Mouse (Mus musculus) ES-E14 (cell line): ENCODE results near the gene Reps1. TPM values are rescaled to one million over a fixed set of nuclear protein-coding genes. Genes with fewer than 3 reads are reported as not detected.
A peak's percentile ranks its signal among the peaks of the same experiment; 100 is the strongest.

Experiments
- DNase-seq: peaks from one replicate; pipeline ENCODE4 v3.0.0-alpha.2; 2013; ENCODE audit warnings: low read depth, low spot score
- H3K27ac ChIP-seq: 2 replicates; pipeline ENCODE4 v1.5.1; 2012; ENCODE audit warnings: low read depth, mild to moderate bottlenecking, low read length, moderate library complexity, mixed read lengths; ENCODE audit not compliant: poor library complexity, insufficient read depth, severe bottlenecking
- H3K36me3 ChIP-seq: 2 replicates; pipeline ENCODE4 v1.6.1; 2012; ENCODE audit warnings: mild to moderate bottlenecking, low read length, moderate library complexity, mixed read lengths; ENCODE audit not compliant: control insufficient read depth, poor library complexity, insufficient read depth, severe bottlenecking
- H3K4me1 ChIP-seq, 2 experiments: fragments of 150-350 bp in 1 of 2; sonication (generic) in 1 of 2; 2 replicates each; pipeline ENCODE4 v1.6.1; 2012; ENCODE audit warnings: low read length in 2 of 2, mild to moderate bottlenecking in 1 of 2, mixed read lengths in 1 of 2; ENCODE audit not compliant: control insufficient read depth in 2 of 2, insufficient read depth in 2 of 2, poor library complexity in 1 of 2
- H3K4me3 ChIP-seq, 2 experiments: fragments of 150-350 bp in 1 of 2; sonication (generic) in 1 of 2; 2 replicates each; pipeline ENCODE4 v1.5.1; 2012; ENCODE audit warnings: low read length in 2 of 2, low read depth in 1 of 2, mild to moderate bottlenecking in 1 of 2, mixed read lengths in 1 of 2; ENCODE audit not compliant: insufficient read depth in 1 of 2, poor library complexity in 1 of 2, severe bottlenecking in 1 of 2
- H3K9ac ChIP-seq: 2 replicates; pipeline ENCODE4 v1.6.1; 2012; ENCODE audit warnings: low read depth, mild to moderate bottlenecking, low read length, mixed read lengths; ENCODE audit not compliant: poor library complexity, insufficient read depth, severe bottlenecking
- H3K9me3 ChIP-seq: fragments of 150-350 bp; sonication (generic); 2 replicates; pipeline ENCODE4 v1.6.1; 2012; ENCODE audit warnings: low read depth, mild to moderate bottlenecking, low read length; ENCODE audit not compliant: control insufficient read depth, insufficient read depth
- CHD2 ChIP-seq: IDR thresholded peaks from 2 replicates; pipeline ENCODE4 v1.6.1; 2014; ENCODE audit warnings: mild to moderate bottlenecking, low read depth, low read length, inconsistent platforms
- HCFC1 ChIP-seq: IDR thresholded peaks from 2 replicates; pipeline ENCODE4 v1.6.1; 2012; ENCODE audit warnings: low read length, inconsistent platforms, borderline replicate concordance; ENCODE audit not compliant: insufficient read depth
- MAFK ChIP-seq: IDR thresholded peaks from 2 replicates; pipeline ENCODE4 v1.6.1; 2014; ENCODE audit warnings: mild to moderate bottlenecking, low read depth, low read length, inconsistent platforms; ENCODE audit not compliant: insufficient read depth
- ZC3H11A ChIP-seq: IDR thresholded peaks from 2 replicates; pipeline ENCODE4 v1.6.1; 2012; ENCODE audit warnings: low read depth, mild to moderate bottlenecking, inconsistent platforms, low read length, borderline replicate concordance
- ZNF384 ChIP-seq: IDR thresholded peaks from 2 replicates; pipeline ENCODE4 v1.6.1; 2012; ENCODE audit warnings: low read depth, low read length, inconsistent platforms
- in situ Hi-C, 2 experiments: fragments of 600-800 bp; cut with MboI; formaldehyde crosslinking; loops; one replicate each; pipeline ENCODE4 v1.15.1; 2025; ENCODE audit warnings: low sequenced_read_pairs in 2 of 2, inconsistent platforms in 1 of 2; ENCODE audit not compliant: unreplicated experiment in 2 of 2
- total RNA-seq: library from RNA; depleted of rRNA; stranded (reverse); fragments of 300-350 nt; gene quantifications from 2 replicates; pipeline ENCODE4 v1.2.3, GENCODE M21; 2012; rRNA removed

Reps1 gene
- total RNA-seq, result 29.6 and 39.5 TPM in 2 replicates

DNA sequence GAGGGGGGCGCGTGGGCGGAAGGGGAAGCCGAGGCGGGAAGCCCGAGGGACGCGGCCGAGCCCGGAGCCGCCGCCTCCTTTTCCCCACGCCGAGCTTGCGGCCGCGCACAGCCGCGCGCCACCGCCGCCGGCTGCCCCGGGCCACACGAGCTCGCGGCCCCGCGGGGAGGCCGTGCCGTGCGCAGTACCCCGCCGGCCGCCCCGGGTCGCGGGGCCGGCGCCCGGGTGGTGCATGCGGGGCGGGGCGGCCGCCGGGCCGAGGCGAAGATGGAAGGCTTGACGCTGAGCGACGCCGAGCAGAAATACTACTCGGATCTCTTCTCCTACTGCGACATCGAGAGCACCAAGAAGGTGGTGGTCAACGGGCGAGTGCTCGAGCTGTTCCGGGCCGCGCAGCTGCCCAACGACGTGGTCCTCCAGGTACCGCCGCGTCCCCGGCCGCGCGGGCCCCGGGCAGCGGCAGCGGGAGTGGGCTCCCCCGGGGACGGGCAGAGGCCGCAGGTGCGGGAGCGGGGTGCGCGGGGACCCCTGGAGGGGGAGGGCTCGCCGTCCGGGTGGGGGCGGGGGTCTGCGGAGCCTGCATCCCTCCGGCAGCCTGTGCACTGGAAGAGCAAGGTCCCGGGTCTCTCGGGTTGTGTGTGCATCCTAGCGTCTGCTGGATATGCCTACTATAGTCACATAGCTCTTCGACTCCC, at the start of gene Reps1:
Reps1 (plus strand) TSS at position 166 of the 695 bp plus-strand sequence.
- H3K4me3 ChIP-seq, result peak within 1 kb of the TSS; percentile 78 to 99
- H3K4me1 ChIP-seq, result peaks cover 0 to 3% of the 10 kb centered on the region in 2 experiments; a peak in 2 of 4 replicates
- no peak for TF ChIP-seq ZNF384
- TF ChIP-seq HCFC1, result no peak; the same call in 1 of the 2 replicates
- TF ChIP-seq MAFK, result no peak
- no peak for TF ChIP-seq ZC3H11A
- TF ChIP-seq CHD2, result no peak
- H3K27ac ChIP-seq, result peak within 1 kb of the TSS; percentile 44; the same call in 1 of the 2 replicates
- peak within 1 kb of the TSS; percentile 97 for H3K9ac ChIP-seq
- no peaks in the 10 kb centered on the region for H3K9me3 ChIP-seq
- H3K36me3 ChIP-seq, result no peaks in the 10 kb centered on the region
- in situ Hi-C loops, result no loop called here
- DNase-seq, result no peak

DNA sequence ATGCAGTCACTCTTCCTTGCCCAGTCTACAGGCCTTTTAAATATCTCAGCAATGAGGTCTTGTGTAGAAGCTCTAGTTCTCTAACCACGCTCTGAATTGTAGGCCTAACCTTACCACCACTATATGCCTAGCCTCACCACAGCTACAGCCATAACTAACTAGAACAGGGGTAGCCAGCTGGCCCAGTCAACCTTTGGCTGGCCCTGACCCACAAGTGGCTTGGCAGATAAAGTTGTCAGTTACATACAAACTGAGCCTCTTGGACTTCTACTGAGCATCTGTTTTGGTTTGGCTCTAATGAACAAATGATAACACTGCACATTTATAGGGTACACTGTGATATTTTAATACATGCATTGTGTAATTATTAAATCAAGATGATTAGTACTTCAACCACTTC, 48.9 kb upstream of the Reps1 start:
- Histone ChIP-seq H3K4me3 (no peak overlapping the region), H3K9ac (no peak overlapping the region), H3K36me3 (no peaks in the 10 kb centered on the region), H3K4me1 (no peaks in the 10 kb centered on the region), H3K27ac (no peak overlapping the region), H3K9me3 (no peaks in the 10 kb centered on the region)
- no peak for DNase-seq
- in situ Hi-C loops, result no loop called here
- no peak for TF ChIP-seq HCFC1
- no peak for TF ChIP-seq MAFK
- TF ChIP-seq CHD2, result no peak

DNA sequence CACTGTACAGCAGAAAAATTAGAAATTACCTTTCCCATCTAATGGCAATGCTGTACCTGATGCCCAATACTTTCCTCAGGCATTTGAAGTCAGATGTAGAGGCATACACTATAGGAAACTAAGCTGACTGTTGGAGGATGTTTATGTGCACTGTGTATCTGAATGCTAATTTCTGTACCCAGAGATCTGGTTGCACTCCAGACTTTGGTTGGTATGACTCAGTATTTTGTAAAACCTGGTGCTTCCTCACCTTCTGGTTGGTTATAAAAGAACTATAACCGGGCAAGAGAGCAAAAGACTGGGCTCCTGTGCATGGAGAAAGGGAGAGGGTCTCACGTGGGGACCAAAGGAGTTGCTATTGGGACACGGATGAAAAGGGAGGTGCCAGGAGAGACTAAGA, 48.4 kb upstream of the Reps1 start:
- H3K27ac ChIP-seq, result no peak overlapping the region
- H3K9ac ChIP-seq, result no peak overlapping the region
- no peak for TF ChIP-seq HCFC1
- TF ChIP-seq MAFK, result no peak
- TF ChIP-seq ZC3H11A, result no peak
- H3K9me3 ChIP-seq, result no peaks in the 10 kb centered on the region
- H3K36me3 ChIP-seq, result no peaks in the 10 kb centered on the region
- no peak for DNase-seq
- in situ Hi-C loops, result no loop called here
- H3K4me1 ChIP-seq, result no peaks in the 10 kb centered on the region
- no peak overlapping the region for H3K4me3 ChIP-seq

DNA sequence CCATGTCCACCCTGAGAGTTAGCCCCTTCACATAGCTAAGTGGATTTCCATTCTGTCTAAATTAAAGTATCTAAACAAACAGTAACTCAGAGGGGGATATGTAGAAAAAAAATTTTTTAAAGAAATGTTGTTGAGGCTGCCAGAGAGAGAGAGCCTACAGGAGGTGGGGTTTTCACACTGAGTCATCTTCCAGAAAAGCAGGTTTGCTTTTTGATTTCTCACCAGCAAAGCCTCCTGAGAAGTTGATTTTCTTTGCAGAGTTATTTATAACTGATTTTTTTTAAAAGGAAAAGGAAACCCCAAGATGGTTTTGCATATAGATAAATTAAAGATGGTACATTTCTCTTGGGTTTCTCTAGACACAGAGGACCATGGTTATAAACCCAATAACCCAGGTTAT, 47.5 kb upstream of the Reps1 start:
- H3K36me3 ChIP-seq, result no peaks in the 10 kb centered on the region
- H3K9me3 ChIP-seq, result no peaks in the 10 kb centered on the region
- in situ Hi-C loops, result no loop called here

DNA sequence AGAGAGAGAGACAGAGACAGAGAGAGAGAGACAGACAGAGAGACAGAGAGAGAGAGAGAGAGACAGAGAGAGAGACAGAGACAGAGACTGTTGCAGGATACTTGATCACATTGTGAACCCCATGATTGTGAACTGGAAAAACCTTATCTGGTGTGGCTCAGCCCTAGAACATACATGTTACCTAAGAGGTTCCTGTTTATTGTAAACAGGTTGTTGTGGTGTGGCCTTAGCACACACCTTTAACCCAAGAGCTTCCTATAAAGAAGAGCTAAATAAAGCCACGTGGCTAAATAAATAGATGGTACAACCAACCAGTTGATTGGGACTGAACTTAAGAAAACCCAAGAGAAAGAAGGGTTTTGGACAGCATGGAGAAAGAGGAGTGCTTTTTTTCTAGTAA, 45.9 kb upstream of the Reps1 start:
- Histone ChIP-seq H3K9ac (no peak overlapping the region), H3K4me1 (no peaks in the 10 kb centered on the region), H3K4me3 (no peak overlapping the region), H3K36me3 (no peaks in the 10 kb centered on the region), H3K27ac (no peak overlapping the region), H3K9me3 (no peaks in the 10 kb centered on the region)
- in situ Hi-C loops, result no loop called here
- no peak for TF ChIP-seq CHD2
- TF ChIP-seq HCFC1, result no peak
- TF ChIP-seq ZC3H11A, result no peak
- no peak for TF ChIP-seq MAFK
- no peak for TF ChIP-seq ZNF384
- no peak for DNase-seq

More for the DNA sequence above, 47.5 kb upstream of the Reps1 start:
- no peak for DNase-seq
- H3K4me3 ChIP-seq, result no peak overlapping the region
- H3K27ac ChIP-seq, result no peak overlapping the region
- H3K9ac ChIP-seq, result no peak overlapping the region
- TF ChIP-seq HCFC1 (no peak), ZNF384 (no peak), CHD2 (no peak), ZC3H11A (no peak), MAFK (no peak)
- no peaks in the 10 kb centered on the region for H3K4me1 ChIP-seq
